Mouse (Mus musculus): ENCODE data around the gene Pym1.
A peak's percentile ranks its signal among the peaks of the same experiment; 100 is the strongest.
"Not testable (repeated sequence)": the region's sequence is repeated elsewhere in the genome, so short reads cannot be mapped to it uniquely, and the experiment has no call there.

The Pym1 gene

DNA sequence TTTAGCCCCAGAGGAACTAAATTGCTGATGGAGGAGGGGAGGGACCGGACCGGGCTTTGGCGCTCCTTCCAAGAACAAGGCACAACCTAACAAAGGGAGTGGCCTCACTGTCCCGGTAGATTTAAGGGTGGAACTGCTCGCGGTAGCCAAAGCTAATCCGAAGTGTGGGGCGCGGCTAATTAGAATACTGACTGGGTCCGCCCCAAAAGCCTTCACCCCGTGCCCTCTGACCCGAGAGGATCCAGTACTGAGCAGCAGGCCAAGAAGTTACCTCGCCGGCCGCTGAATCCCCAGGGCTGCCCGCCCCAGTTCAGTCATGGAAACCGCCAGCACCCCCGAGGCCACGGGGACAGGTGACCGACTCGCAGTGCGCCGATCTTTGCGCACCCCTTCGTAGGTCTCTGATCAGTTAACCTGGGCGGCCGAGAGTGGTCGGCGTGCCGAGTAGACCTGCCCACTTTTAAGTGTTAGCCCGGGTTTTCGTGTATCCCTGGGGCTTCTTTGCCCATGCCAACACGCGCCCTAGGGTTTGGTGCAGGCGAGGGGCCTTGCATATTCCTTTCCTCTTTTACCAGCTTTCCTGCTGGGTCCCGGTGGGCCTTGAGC lies at the start of gene Pym1:
Pym1 (plus strand) TSS at position 244 of the 606 bp plus-strand sequence.
- DNase-seq (ENCODE audit: low spot score) = peak; percentile 65

DNA sequence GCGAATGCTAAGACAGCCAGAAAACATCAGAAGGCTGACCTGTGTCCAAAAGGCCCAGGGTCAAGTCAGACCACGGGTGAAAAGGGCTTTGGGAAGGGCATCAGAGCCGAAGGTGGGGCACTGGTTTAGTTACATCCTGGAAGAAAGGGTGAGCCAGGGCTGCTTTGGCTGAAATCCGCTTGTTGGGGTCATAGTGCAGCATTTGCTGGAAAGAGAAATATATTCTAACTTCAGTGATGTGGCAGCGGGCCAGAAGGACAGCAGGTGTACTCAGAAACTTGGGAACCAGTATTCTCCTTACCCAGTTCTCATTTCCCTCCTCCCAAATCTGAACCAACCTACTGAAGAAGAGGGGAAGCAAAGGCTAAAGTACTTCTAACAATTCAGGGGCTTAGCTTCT lies 48.7 kb upstream of the Pym1 start:
- no peak for DNase-seq (ENCODE audit: low spot score)

- no peak for DNase-seq (ENCODE audit: low spot score)
Observed at GRCm38 (mm10) chr10:128699611-128700010, 48.1 kb upstream of the Pym1 start.

DNA sequence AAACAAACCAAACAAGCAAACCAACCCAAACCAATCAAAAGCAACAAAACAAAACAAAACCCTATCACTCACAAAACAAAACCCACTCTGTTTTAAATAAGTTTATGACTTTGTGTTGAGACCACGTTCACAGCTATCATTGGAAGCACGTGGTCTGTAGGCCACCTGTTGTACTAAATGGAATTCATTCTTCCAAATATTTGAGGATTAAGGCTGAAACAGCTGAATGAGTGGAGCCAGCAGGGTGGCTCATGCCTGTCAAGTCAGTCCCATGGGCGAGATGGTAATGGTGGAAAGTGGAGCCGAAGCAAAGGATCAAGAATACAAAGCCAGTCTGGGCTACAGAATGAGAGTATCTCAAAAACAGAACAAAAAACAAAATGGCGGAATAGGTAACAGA lies 47.0 kb upstream of the Pym1 start:
- no peak for DNase-seq (ENCODE audit: low spot score)

DNA sequence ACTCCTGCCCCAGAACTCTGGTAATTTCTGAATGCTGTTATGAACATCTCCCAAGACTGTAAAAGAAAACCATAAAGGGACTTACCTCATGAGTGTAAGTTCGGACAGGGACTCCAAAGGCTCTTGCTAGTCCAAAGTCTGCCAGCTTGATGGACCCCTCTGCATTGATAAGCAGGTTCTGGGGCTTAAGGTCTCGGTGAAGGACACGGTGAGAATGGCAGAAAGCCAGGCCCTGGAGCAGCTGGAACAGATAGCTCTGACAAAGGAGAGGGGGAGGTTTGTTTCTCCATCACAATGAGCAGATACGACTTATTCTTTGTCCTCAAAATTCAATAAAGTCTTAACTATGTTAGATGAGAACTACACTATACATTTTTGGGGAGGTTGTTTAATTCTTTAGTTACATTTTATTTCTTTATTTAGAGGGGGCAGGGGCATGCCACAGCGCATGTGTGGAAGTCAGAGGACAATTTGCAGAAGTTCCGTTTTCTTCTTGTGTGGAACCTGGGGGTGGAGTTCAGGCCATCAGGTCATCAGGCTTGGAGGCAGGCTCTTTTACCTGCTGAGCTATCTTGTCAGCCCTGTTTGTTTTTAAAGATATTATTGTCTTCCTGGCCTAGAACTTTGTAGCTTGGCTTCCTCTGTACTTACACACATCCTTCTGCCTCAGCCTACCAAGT lies 45.2 kb upstream of the Pym1 start:
- no peak for DNase-seq (ENCODE audit: low spot score)

- no peak for DNase-seq (ENCODE audit: low spot score)
Observed at GRCm38 (mm10) chr10:128703895-128704294, 43.8 kb upstream of the Pym1 start, which contains the start of gene Pmel. Gene Pmel (plus strand): TSS chr10:128704195.

GRCm38 (mm10) chr10:128704491-128705316 lies 43.0 kb upstream of the Pym1 start, which contains the start of gene Cdk2:
Gene Cdk2 (minus strand): TSS chr10:128705031.
- DNase-seq (ENCODE audit: low spot score) = peak; percentile 90

GRCm38 (mm10) chr10:128705317-128705693 lies 42.4 kb upstream of the Pym1 start:
- DNase-seq (ENCODE audit: low spot score) = peak; percentile 15

DNA sequence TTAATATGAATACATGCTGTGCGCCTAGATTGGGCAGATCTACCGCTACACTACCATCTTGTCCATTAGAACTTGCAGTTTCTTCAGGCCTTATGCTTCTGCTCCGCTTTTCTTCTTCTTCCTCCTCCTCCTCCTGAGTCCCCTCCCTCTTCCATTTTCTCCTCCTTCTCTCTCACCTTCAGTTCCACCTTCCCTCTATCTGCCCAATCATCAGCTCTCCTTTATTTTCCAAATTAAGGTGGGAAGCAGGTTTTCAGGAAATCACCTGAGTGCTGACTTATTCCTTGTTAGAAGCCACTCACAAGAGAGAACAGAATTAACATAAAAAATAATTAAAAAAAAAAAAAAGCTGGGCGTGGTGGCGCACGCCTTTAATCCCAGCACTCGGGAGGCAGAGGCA lies 36.4 kb upstream of the Pym1 start:
- not testable (repeated sequence) for DNase-seq (ENCODE audit: low spot score)

DNA sequence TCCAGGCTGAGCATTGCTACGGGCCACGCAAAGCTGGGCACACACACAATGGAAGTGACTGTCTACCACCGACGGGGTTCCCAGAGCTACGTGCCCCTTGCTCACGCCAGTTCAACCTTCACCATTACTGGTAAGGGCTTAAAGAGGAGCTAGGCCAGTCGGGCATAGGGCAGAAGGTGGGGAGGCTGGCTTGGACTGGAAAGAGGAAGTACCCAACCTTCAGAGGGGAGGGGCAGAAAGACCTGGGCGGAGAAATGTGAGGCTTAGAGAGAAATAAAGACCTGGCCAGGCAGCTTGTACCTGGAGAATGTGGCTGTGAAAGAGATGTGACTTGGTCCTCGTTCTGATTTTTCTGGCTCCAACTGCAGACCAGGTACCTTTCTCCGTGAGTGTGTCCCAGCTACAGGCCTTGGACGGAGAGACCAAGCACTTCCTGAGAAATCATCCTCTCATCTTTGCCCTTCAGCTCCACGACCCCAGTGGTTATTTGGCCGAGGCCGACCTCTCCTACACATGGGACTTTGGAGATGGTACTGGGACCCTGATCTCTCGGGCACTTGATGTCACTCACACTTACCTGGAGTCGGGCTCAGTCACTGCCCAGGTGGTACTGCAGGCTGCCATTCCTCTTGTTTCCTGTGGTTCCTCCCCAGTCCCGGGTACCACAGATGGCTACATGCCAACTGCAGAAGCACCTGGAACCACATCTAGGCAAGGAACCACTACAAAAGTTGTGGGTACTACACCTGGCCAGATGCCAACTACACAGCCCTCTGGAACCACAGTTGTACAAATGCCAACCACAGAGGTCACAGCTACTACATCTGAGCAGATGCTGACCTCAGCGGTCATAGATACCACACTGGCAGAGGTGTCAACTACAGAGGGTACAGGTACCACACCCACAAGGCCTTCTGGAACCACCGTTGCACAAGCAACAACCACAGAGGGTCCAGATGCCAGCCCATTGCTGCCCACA lies 31.8 kb upstream of the Pym1 start:
- no peak for DNase-seq (ENCODE audit: low spot score)

DNA sequence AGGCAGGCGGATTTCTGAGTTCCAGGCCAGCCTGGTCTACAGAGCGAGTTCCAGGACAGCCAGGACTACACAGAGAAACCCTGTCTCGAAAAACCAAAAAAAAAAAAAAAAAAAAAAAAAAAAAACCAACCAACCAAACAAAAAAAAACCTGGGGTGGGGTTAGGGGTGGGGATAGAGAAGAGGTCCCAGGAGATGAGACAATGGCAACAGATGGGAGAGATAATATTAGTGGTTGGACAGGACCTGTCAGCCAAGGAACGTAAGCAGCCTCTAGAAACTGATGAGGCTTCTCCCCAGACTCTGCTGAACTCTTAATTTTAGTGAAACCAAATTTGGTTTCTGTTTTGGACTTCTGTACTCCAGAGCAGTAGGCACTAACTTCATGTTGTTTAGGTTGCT lies 22.2 kb upstream of the Pym1 start:
- not testable (repeated sequence) for DNase-seq (ENCODE audit: low spot score)

DNA sequence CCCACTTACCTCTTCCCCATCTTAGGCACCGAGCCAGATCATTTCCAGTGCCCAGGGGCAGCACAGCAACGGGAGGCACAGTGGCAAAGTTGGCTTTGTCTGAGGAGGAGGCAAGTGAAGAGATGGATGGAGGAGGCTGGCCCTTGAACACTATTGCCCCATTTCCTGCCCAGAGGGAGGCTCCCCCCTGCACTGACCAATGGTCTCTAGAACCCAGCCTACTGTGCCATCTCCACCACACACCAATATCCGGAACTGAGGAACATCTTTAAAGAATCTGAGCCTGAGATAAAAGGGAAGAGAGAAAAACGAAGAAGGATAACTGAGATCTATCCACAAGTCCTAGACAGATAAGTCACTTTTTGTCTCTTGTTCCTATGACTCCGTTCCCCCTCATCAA lies 19.6 kb upstream of the Pym1 start:
- no peak for DNase-seq (ENCODE audit: low spot score)

DNA sequence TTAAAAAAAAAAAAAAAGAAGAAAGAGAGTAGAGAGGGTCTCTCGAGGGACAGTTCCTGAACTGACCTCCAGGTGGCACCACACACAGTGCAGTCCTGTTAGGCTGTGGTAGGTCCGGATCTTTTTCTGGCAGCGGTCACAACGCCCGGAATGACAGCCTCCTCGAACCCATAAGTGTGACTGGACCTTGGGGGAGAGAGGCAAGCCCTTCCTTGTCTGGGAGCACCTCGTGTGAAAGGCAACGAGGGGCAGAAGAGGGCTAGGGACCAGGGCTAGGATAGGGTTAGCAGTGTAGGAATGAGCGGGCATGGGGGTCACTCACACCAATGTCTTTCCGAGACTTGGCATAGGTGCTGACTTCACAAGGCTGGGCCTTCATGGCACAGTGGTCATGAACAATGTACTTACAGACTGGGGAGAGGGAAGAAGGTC lies 16.7 kb upstream of the Pym1 start:
- DNase-seq (ENCODE audit: low spot score) = peak; percentile 71

DNA sequence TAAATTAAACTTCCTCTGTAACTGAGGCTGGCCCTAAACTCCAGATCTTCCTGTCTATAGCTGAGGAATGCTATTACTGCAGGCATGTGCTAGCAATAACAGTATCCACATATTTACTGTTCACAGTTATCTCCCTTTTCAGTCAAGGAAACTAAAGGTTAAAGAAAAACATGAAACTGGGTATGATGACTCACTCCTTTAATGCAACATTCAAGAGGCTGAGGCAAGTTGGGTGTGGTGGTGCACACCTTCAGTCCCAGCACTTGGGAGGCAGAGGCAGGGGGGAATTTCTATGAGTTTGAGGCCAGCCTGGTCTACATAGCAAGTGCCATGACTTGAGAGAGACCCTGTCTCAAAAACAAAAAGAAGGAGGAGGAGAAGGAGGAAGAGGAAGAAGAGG lies 15.7 kb upstream of the Pym1 start:
- DNase-seq (ENCODE audit: low spot score) = no peak

GRCm38 (mm10) chr10:128737435-128737834 lies 10.3 kb upstream of the Pym1 start:
- no peak for DNase-seq (ENCODE audit: low spot score)

DNA sequence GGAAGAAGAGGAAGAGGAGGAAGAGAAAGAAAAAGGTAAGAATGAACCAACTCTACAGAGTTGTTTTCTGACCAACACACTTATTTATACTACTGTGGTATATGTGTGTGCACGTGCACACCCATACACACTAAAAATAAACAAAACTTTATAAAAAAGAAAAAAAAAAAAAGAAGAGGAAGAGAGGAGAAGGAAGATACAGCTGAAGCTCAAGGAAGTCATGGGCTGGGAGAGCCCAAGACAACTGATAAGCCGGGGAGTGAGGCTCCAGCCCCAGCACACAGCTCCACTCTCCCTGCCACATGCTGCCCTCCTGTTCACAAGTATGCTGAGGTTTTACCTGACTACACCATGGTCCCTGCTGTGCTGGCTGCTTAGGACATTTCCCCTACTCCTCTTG lies 7.4 kb upstream of the Pym1 start:
- no peak for DNase-seq (ENCODE audit: low spot score)

- DNase-seq (ENCODE audit: low spot score) = no peak
Observed at GRCm38 (mm10) chr10:128742616-128743015, 5.1 kb upstream of the Pym1 start.

DNA sequence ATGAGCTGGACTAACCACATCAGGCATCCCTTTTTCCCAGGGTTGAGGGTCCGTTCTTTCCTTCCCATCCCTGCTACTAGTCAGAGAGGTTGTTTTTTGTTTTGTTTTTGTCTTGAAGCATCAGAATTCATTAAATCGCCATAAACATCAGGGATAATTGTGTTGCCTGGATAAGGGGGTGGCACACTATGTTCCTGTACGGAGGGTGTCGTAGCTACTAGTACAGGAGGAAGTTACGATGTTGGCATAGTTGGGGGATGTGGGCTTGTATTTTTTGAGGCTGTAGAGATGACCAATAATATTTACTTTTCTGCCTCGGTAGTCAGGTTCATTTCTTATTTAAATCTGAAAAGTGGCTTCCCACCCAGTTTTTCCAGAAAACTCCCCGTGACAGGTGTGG lies 4.5 kb upstream of the Pym1 start:
- no peak for DNase-seq (ENCODE audit: low spot score)

DNA sequence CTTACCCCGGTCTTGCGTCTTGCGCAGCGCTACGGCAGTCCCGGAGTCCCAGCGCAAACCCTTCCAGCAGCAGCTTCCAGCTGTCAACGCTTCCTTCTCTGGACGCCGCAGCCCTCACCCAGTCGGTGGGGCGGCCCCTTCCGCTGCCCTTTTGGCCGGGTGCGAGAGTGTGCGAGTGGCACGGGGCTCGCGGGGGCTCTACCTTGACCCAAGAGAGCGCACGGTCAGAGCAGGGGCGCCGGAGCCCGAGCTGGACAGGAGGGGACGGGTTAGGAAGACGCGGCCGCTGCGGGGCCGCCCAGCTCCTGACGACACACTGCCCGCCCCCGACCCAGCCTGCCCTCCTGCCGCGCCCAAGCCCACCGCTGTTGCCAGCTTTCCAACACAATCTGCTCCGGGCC lies 3.9 kb upstream of the Pym1 start:
- peak; percentile 41 for DNase-seq (ENCODE audit: low spot score)

DNA sequence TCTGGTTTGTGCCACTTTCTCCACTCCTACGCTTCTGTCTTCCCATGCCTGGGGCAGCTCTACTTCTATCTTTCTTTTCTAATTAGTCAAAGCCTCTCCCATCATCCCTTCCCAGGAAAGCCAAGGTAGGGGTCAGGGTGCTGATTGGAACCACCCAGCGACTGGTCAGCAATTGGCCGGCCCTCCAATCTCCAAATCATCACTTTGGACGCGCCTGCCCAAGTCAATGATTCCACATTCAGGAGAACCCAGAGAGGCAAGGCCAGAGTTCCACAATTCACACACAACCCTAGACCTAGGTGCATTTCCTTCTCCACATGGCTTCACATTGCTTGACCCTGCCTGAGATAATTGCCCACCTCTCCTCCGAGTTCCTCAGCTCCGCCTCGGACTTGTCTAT lies 3.5 kb upstream of the Pym1 start:
- no peak for DNase-seq (ENCODE audit: low spot score)

GRCm38 (mm10) chr10:128744680-128745601 lies 2.7 kb upstream of the Pym1 start, which contains the start of gene Dgka:
Gene Dgka (minus strand): TSS chr10:128744855.
- DNase-seq (ENCODE audit: low spot score) = no peak
